Mouse (Mus musculus): ENCODE measurements at regions not wholly inside any gene's neighbourhood (a gene's known extent, or its start where the extent isn't known, plus 50 kb on each side); places are given as distances from the start of the nearest gene placed in this dataset.

- TF ChIP-seq CTCF (IDR thresholded peaks at IDR 0.05; ENCODE audit: borderline replicate concordance, insufficient read depth, low read length) (no peak), POLR2A (IDR thresholded peaks at IDR 0.05; ENCODE audit: low read depth, low read length) (no peak)
- Histone ChIP-seq H3K4me3 (ENCODE audit: insufficient read depth, low read length) (no peak overlapping the region), H3K4me1 (ENCODE audit: control insufficient read depth, insufficient read depth, low read length) (no peaks in the 10 kb centered on the region), H3K27ac (ENCODE audit: insufficient read depth, low read length) (no peak overlapping the region)
Observed at GRCm38 (mm10) chr5:126787706-126788610, 453.6 kb upstream of the Tmem132c start.

DNA sequence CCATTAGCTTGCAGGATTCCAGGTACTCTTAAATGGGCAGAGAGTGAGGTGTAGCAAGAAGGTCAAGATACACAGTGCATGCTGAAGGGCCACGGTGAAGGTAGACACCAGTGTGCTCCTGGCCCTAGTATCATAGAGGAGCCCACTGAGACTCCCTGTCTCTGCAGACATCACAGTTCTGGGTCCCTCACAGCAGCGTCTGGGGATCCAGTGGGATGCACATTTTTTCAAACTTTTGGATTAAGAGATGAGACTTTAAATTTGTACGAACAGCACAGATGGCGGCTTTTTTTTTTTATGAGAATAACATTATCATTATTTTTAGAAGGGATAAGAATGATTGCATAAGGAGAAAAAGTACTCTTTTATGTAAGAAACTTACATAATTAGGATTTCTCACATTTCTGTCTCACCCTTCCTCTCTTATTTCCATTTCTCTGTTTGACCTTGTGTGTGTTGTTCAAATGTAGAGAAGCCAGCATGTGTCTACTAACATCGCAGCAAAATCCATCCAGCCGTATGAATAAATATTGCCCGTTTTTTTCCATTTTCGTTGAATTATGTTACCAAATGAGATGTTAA, 441.8 kb upstream of the Tmem132c start:
- Histone ChIP-seq H3K27ac (ENCODE audit: insufficient read depth, low read length) (no peak overlapping the region), H3K4me3 (ENCODE audit: insufficient read depth, low read length) (no peak overlapping the region), H3K4me1 (ENCODE audit: control insufficient read depth, insufficient read depth, low read length) (no peaks in the 10 kb centered on the region)
- TF ChIP-seq CTCF (IDR thresholded peaks at IDR 0.05; ENCODE audit: borderline replicate concordance, insufficient read depth, low read length) (no peak), POLR2A (IDR thresholded peaks at IDR 0.05; ENCODE audit: low read depth, low read length) (no peak)

DNA sequence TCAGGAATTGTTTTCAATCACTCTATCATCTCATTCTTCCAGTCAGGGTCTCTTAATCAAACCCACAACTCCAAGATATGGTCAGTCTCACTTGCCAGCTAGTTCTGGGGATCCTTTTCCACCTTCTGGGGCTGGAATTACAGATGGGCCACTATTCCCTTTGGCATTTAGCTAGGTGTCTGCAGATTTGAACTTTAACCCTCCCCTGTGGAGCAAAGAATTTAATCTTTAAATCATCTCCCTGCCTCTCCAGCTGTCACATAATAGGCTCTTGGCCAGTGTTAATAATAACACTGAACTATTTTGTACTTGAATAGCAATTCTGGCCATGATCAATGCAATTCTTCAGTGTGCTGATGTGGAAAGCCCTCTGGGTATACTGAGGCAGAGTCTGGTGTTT, 435.0 kb upstream of the Tmem132c start:
- Histone ChIP-seq H3K4me3 (ENCODE audit: insufficient read depth, low read length) (no peak overlapping the region), H3K27ac (ENCODE audit: insufficient read depth, low read length) (no peak overlapping the region), H3K4me1 (ENCODE audit: control insufficient read depth, insufficient read depth, low read length) (no peaks in the 10 kb centered on the region)
- TF ChIP-seq POLR2A (IDR thresholded peaks at IDR 0.05; ENCODE audit: low read depth, low read length), result no peak
- no peak for TF ChIP-seq CTCF (IDR thresholded peaks at IDR 0.05; ENCODE audit: borderline replicate concordance, insufficient read depth, low read length)

- TF ChIP-seq POLR2A (IDR thresholded peaks at IDR 0.05; ENCODE audit: low read depth, low read length), result no peak
- no peak for TF ChIP-seq CTCF (IDR thresholded peaks at IDR 0.05; ENCODE audit: borderline replicate concordance, insufficient read depth, low read length)
- Histone ChIP-seq H3K27ac (ENCODE audit: insufficient read depth, low read length) (no peak overlapping the region), H3K4me3 (ENCODE audit: insufficient read depth, low read length) (no peak overlapping the region), H3K4me1 (ENCODE audit: control insufficient read depth, insufficient read depth, low read length) (no peaks in the 10 kb centered on the region)
Observed at GRCm38 (mm10) chr5:126816069-126816468, 425.5 kb upstream of the Tmem132c start.

DNA sequence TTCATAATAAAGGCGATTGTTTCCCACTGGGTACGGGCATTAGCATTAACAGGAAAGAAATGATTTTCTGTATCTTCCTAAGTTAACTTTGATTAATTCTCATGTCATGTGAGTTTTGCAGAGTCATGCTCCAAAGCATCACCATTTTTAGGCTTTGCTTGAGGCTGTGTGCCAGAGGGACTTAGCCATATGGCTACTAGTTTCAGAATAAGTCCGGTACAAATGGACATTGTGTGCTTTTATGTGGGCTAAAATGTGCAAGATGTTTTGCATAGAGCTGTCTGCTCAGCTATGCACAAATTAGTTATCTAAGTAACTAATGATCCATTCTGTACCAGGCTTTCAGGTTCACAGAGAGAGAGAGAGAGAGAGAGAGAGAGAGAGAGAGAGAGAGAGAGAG, 406.2 kb upstream of the Tmem132c start:
- Histone ChIP-seq H3K27ac (ENCODE audit: insufficient read depth, low read length) (no peak overlapping the region), H3K4me3 (ENCODE audit: insufficient read depth, low read length) (no peak overlapping the region), H3K4me1 (ENCODE audit: control insufficient read depth, insufficient read depth, low read length) (no peaks in the 10 kb centered on the region)
- TF ChIP-seq CTCF (IDR thresholded peaks at IDR 0.05; ENCODE audit: borderline replicate concordance, insufficient read depth, low read length) (no peak), POLR2A (IDR thresholded peaks at IDR 0.05; ENCODE audit: low read depth, low read length) (no peak)

GRCm38 (mm10) chr5:126842606-126843005, 399.0 kb upstream of the Tmem132c start:
- H3K27ac ChIP-seq (ENCODE audit: insufficient read depth, low read length), result no peak overlapping the region
- no peak for TF ChIP-seq POLR2A (IDR thresholded peaks at IDR 0.05; ENCODE audit: low read depth, low read length)
- no peak for TF ChIP-seq CTCF (IDR thresholded peaks at IDR 0.05; ENCODE audit: borderline replicate concordance, insufficient read depth, low read length)
- no peaks in the 10 kb centered on the region for H3K4me1 ChIP-seq (ENCODE audit: control insufficient read depth, insufficient read depth, low read length)

DNA sequence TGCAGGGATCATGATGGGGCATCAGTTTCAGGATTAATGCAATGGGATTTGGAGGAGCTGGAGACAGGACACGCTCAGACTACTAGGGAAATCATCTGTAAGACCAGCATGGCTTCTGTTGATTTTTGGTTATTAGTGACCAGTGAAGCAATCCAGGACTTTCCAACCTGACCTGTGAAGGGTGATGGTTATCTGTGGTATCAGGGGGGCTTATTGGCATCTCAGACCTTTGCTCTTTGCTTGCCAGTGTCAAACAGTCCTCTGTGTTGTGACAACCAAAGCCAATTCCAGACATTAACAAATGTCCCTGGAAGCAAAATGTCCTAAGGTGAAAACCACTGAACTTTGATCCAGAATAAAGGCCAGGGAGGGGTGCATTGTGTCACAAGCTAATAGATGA, 379.5 kb upstream of the Tmem132c start:
- TF ChIP-seq POLR2A (IDR thresholded peaks at IDR 0.05; ENCODE audit: low read depth, low read length) (no peak), CTCF (IDR thresholded peaks at IDR 0.05; ENCODE audit: borderline replicate concordance, insufficient read depth, low read length) (no peak)
- Histone ChIP-seq H3K4me3 (ENCODE audit: insufficient read depth, low read length) (no peak overlapping the region), H3K27ac (ENCODE audit: insufficient read depth, low read length) (no peak overlapping the region), H3K4me1 (ENCODE audit: control insufficient read depth, insufficient read depth, low read length) (no peaks in the 10 kb centered on the region)

More at GRCm38 (mm10) chr5:126842606-126843005, 399.0 kb upstream of the Tmem132c start:
- H3K4me3 ChIP-seq (ENCODE audit: insufficient read depth, low read length), result no peak overlapping the region

DNA sequence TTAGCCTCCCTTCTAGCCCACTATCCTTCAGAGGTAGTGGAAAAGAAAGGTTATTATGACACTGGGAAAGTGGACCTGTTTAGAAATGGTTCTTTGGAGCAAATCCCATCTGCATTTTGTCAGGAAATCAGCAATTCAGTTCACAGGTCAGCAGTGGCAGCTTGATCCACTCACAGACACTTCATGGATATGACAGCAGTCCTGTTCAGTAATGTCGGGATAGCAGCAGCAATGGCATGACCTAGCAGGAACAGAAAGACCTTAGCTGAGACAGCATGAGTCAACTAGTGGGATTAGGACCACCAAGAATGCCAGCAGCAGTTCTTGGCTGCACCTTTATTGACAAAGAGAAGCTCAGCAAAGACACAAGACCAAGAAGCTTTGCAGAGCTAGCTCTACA, 365.8 kb upstream of the Tmem132c start:
- Histone ChIP-seq H3K27ac (ENCODE audit: insufficient read depth, low read length) (no peak overlapping the region), H3K4me3 (ENCODE audit: insufficient read depth, low read length) (no peak overlapping the region), H3K4me1 (ENCODE audit: control insufficient read depth, insufficient read depth, low read length) (no peaks in the 10 kb centered on the region)
- TF ChIP-seq CTCF (IDR thresholded peaks at IDR 0.05; ENCODE audit: borderline replicate concordance, insufficient read depth, low read length), result no peak
- TF ChIP-seq POLR2A (IDR thresholded peaks at IDR 0.05; ENCODE audit: low read depth, low read length), result no peak

GRCm38 (mm10) chr5:126890710-126891109, 350.9 kb upstream of the Tmem132c start:
- Histone ChIP-seq H3K27ac (ENCODE audit: insufficient read depth, low read length) (no peak overlapping the region), H3K4me1 (ENCODE audit: control insufficient read depth, insufficient read depth, low read length) (no peaks in the 10 kb centered on the region), H3K4me3 (ENCODE audit: insufficient read depth, low read length) (no peak overlapping the region)
- TF ChIP-seq POLR2A (IDR thresholded peaks at IDR 0.05; ENCODE audit: low read depth, low read length) (no peak), CTCF (IDR thresholded peaks at IDR 0.05; ENCODE audit: borderline replicate concordance, insufficient read depth, low read length) (no peak)

- Histone ChIP-seq H3K4me1 (ENCODE audit: control insufficient read depth, insufficient read depth, low read length) (no peaks in the 10 kb centered on the region), H3K4me3 (ENCODE audit: insufficient read depth, low read length) (no peak overlapping the region), H3K27ac (ENCODE audit: insufficient read depth, low read length) (no peak overlapping the region)
- TF ChIP-seq POLR2A (IDR thresholded peaks at IDR 0.05; ENCODE audit: low read depth, low read length) (no peak), CTCF (IDR thresholded peaks at IDR 0.05; ENCODE audit: borderline replicate concordance, insufficient read depth, low read length) (no peak)
Observed at GRCm38 (mm10) chr5:126893063-126893462, 348.5 kb upstream of the Tmem132c start.
